Mouse (Mus musculus) myocyte (in vitro differentiated cells): ENCODE measurements at regions not wholly inside any gene's neighbourhood (a gene's known extent, or its start where the extent isn't known, plus 50 kb on each side); places are given as distances from the start of the nearest gene placed in this dataset.
A peak's percentile ranks its signal among the peaks of the same experiment; 100 is the strongest.

Source experiments
- H3K27me3 ChIP-seq: one replicate; pipeline ENCODE4 v1.6.1; 2011; ENCODE audit not compliant: control insufficient read depth, insufficient read depth, insufficient read length
- H3K36me3 ChIP-seq: one replicate; pipeline ENCODE4 v1.6.1; 2011; ENCODE audit not compliant: control insufficient read depth, insufficient read depth
- H3K4me2 ChIP-seq: one replicate; pipeline ENCODE4 v1.6.1; 2011; ENCODE audit warnings: low read depth, control low read depth
- H3K4me3 ChIP-seq: one replicate; pipeline ENCODE4 v1.5.1; 2011; ENCODE audit warnings: mild to moderate bottlenecking, control low read depth, moderate library complexity
- H3K79me2 ChIP-seq: one replicate; pipeline ENCODE4 v1.6.1; 2011; ENCODE audit not compliant: control insufficient read depth, insufficient read depth
- H3ac ChIP-seq: one replicate; pipeline ENCODE4 v1.6.1; 2011; ENCODE audit not compliant: control insufficient read depth, insufficient read length
- CEBPB ChIP-seq: IDR thresholded peaks from 2 replicates; pipeline ENCODE4 v1.6.1; 2011; ENCODE audit warnings: mild to moderate bottlenecking, moderate library complexity; ENCODE audit not compliant: poor library complexity, insufficient read depth, severe bottlenecking
- E2F4 ChIP-seq: IDR thresholded peaks from one replicate; pipeline ENCODE4 v1.6.1; 2011; ENCODE audit warnings: mild to moderate bottlenecking, control low read depth, moderate library complexity; ENCODE audit not compliant: insufficient read depth
- MAX ChIP-seq: IDR thresholded peaks from one replicate; pipeline ENCODE4 v1.6.1; 2011; ENCODE audit warnings: low read depth, mild to moderate bottlenecking, control low read depth
- MYOD1 ChIP-seq, 3 experiments: IDR thresholded peaks; one replicate each; pipeline ENCODE4 v1.6.1; 2011; ENCODE audit warnings: control low read depth in 2 of 3, low read depth in 2 of 3, mild to moderate bottlenecking in 2 of 3, moderate library complexity in 1 of 3; ENCODE audit not compliant: insufficient read length in 2 of 3, control insufficient read depth in 1 of 3
- MYOG ChIP-seq, 3 experiments: IDR thresholded peaks; one replicate each; pipeline ENCODE4 v1.6.1; 2011; ENCODE audit warnings: control low read depth in 2 of 3, low read depth in 2 of 3, mild to moderate bottlenecking in 2 of 3; ENCODE audit not compliant: insufficient read length in 2 of 3, control insufficient read depth in 1 of 3, insufficient read depth in 1 of 3
- POLR2A ChIP-seq: IDR thresholded peaks from one replicate; pipeline ENCODE4 v1.6.1; 2011; ENCODE audit warnings: low read depth, mild to moderate bottlenecking, control low read depth, moderate library complexity; ENCODE audit not compliant: insufficient read length
- POLR2AphosphoS2 ChIP-seq: IDR thresholded peaks from one replicate; pipeline ENCODE4 v1.6.1; 2011; ENCODE audit warnings: low read depth, control low read depth; ENCODE audit not compliant: insufficient read length
- REST ChIP-seq: IDR thresholded peaks from one replicate; pipeline ENCODE4 v1.6.1; 2011; ENCODE audit warnings: mild to moderate bottlenecking, control low read depth, moderate library complexity; ENCODE audit not compliant: insufficient read depth, insufficient read length
- SRF ChIP-seq: IDR thresholded peaks from one replicate; pipeline ENCODE4 v1.6.1; 2011; ENCODE audit warnings: low read depth; ENCODE audit not compliant: control insufficient read depth, insufficient read length
- TCF12 ChIP-seq: IDR thresholded peaks from one replicate; pipeline ENCODE4 v1.6.1; 2011; ENCODE audit warnings: mild to moderate bottlenecking, control low read depth; ENCODE audit not compliant: poor library complexity, insufficient read depth, severe bottlenecking
- TCF3 ChIP-seq: IDR thresholded peaks from one replicate; pipeline ENCODE4 v1.6.1; 2011; ENCODE audit warnings: low read depth, control low read depth; ENCODE audit not compliant: insufficient read length
- USF1 ChIP-seq: IDR thresholded peaks from one replicate; pipeline ENCODE4 v1.6.1; 2011; ENCODE audit warnings: low read depth, mild to moderate bottlenecking, control low read depth, moderate library complexity

- Histone ChIP-seq H3ac (no peak overlapping the region), H3K27me3 (no peaks in the 10 kb centered on the region), H3K79me2 (no peaks in the 10 kb centered on the region), H3K36me3 (no peaks in the 10 kb centered on the region), H3K4me3 (no peak overlapping the region), H3K4me2 (no peak overlapping the region)
- TF ChIP-seq MAX (no peak), TCF12 (no peak), TCF3 (no peak), USF1 (no peak), E2F4 (no peak), POLR2A (no peak), MYOD1 (IDR thresholded peaks at IDR 0.05; ENCODE audit: control insufficient read depth in 1 of 3, insufficient read length in 2 of 3, low read depth in 2 of 3) (no peak), SRF (no peak), REST (no peak), MYOG (IDR thresholded peaks at IDR 0.05; ENCODE audit: control insufficient read depth in 1 of 3, insufficient read depth in 1 of 3, insufficient read length in 2 of 3, low read depth in 2 of 3) (no peak), POLR2AphosphoS2 (no peak), CEBPB (no peak)
Observed at GRCm38 (mm10) chr5:21131173-21131572, 54.9 kb upstream of the Gsap start.

DNA sequence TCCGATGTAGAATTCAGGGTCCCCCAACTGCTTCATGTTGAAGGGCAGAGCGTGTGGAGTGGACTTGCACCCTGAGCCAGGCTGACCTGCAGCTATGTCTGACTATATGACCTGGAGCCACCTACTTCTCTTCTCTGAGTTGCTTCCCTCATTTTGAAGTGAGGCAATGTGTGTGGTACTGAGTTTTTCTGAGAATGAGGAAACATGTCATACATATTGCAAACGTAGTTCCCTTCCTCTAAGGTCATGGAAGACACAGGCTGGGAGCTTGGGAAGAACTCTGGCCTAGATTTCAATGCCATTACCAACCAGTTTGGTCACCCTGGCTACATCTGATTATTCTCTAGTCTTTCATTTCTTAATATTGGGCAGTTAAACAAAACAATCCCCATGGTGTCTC lies 54.1 kb upstream of the Gsap start:
- Histone ChIP-seq H3K4me3 (no peak overlapping the region), H3K36me3 (no peaks in the 10 kb centered on the region), H3ac (no peak overlapping the region), H3K4me2 (no peak overlapping the region), H3K27me3 (no peaks in the 10 kb centered on the region), H3K79me2 (no peaks in the 10 kb centered on the region)
- TF ChIP-seq SRF (no peak), POLR2AphosphoS2 (no peak), TCF12 (no peak), TCF3 (no peak), CEBPB (no peak), E2F4 (no peak), MYOG (IDR thresholded peaks at IDR 0.05; ENCODE audit: control insufficient read depth in 1 of 3, insufficient read depth in 1 of 3, insufficient read length in 2 of 3, low read depth in 2 of 3) (no peak), POLR2A (no peak), USF1 (no peak), MYOD1 (IDR thresholded peaks at IDR 0.05; ENCODE audit: control insufficient read depth in 1 of 3, insufficient read length in 2 of 3, low read depth in 2 of 3) (no peak), REST (no peak), MAX (no peak)

DNA sequence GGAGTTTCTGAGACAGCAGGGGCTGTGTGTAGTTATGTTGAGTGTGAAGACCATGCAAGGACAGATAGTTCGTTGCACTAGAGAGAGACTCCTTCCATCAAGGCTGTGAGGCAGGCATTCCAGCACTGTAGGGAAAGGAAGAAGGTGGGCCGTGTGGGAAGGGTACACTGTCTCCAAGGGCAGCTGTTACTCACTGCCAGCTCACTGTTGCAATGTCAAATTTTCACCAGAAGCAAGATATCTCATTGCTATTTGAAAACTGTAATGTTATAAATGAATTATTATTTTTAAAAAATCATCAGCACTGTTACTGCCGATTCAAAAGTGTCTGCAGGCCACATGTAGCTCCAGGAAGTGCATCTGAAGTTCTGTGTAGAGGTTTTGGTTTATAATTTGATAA lies 50.6 kb upstream of the Gsap start:
- no peak for TF ChIP-seq TCF12
- no peak for TF ChIP-seq POLR2AphosphoS2
- TF ChIP-seq MYOG (IDR thresholded peaks at IDR 0.05; ENCODE audit: control insufficient read depth in 1 of 3, insufficient read depth in 1 of 3, insufficient read length in 2 of 3, low read depth in 2 of 3), result no peak
- no peak for TF ChIP-seq SRF
- no peak for TF ChIP-seq TCF3
- TF ChIP-seq E2F4, result no peak
- no peak for TF ChIP-seq POLR2A
- TF ChIP-seq USF1, result no peak
- no peak for TF ChIP-seq CEBPB
- no peak for TF ChIP-seq REST
- no peak for TF ChIP-seq MAX
- TF ChIP-seq MYOD1 (IDR thresholded peaks at IDR 0.05; ENCODE audit: control insufficient read depth in 1 of 3, insufficient read length in 2 of 3, low read depth in 2 of 3), result no peak
- H3K4me3 ChIP-seq, result no peak overlapping the region
- no peaks in the 10 kb centered on the region for H3K27me3 ChIP-seq

DNA sequence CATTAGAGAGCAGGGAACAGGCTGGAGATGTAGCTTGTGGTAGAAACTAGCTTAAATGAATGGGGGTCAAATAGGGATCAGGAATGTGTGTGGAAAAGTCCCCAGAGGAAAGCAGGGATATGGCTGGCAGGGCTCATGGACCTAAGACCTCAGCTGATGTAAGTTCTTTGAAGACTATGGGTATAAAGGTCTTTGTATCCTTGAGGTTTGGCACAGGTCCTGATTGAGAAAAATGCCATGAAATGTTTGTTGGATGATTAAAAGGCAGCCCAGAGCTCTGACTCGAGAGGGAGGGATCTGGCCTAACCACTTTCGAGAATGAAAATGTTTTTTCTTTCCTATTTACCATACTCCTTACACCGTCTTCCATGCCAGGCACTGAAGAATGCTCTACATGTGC lies 50.0 kb upstream of the Gsap start:
- no peaks in the 10 kb centered on the region for H3K36me3 ChIP-seq
- H3K27me3 ChIP-seq, result no peaks in the 10 kb centered on the region
- TF ChIP-seq POLR2AphosphoS2 (no peak), USF1 (no peak), TCF3 (no peak), REST (no peak), E2F4 (no peak), MYOG (IDR thresholded peaks at IDR 0.05; ENCODE audit: control insufficient read depth in 1 of 3, insufficient read depth in 1 of 3, insufficient read length in 2 of 3, low read depth in 2 of 3) (no peak), MAX (no peak), CEBPB (no peak), POLR2A (no peak), TCF12 (no peak), SRF (no peak)
- peak overlapping the region; percentile 5 for H3K4me2 ChIP-seq
- H3K79me2 ChIP-seq, result no peaks in the 10 kb centered on the region
- no peak overlapping the region for H3ac ChIP-seq
- no peak overlapping the region for H3K4me3 ChIP-seq

More for the DNA sequence above, 50.6 kb upstream of the Gsap start:
- Histone ChIP-seq H3K79me2 (no peaks in the 10 kb centered on the region), H3K4me2 (no peak overlapping the region), H3ac (no peak overlapping the region), H3K36me3 (no peaks in the 10 kb centered on the region)
